Mouse (Mus musculus) bone marrow macrophage, adult 2 months (primary cell): ENCODE results near the gene Acsl4.

ENCODE experiments used
- CTCF ChIP-seq: IDR thresholded peaks from 2 replicates; pipeline ENCODE4 v1.5.1; 2012; ENCODE audit warnings: low read depth, mild to moderate bottlenecking, low read length, moderate library complexity
- POLR2A ChIP-seq: IDR thresholded peaks from 2 replicates; pipeline ENCODE4 v1.6.1; 2012; ENCODE audit warnings: mild to moderate bottlenecking, low read depth, low read length, borderline replicate concordance

DNA sequence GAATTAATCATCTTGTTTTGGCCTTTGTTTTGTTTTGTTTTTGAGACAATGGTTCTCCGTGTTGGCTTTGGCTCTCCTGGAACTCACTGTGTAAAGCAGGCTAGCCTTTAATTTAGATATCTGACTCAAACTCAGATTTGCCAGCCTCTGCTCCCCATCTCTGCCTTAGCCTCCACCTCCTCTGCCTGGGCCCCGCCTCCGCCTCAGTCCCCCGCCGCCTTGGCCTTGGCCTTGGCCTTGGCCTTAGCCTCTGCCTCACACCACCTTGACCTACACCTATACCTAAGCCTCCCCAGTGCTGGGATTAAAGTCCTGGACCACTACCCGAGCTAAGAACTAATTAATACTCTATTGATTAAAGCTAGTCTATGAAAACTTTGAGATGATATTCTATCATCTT, 2.2 kb downstream of the Acsl4 start:
- TF ChIP-seq POLR2A: no peak
- no peak for TF ChIP-seq CTCF
